Comparison of ENCODE assay signal across 10 mouse cellular contexts in genomic region chr2:85284626-85285025, GRCm38 (mm10). TPM values are rescaled to one million over a fixed set of nuclear protein-coding genes. Genes with fewer than 3 reads are reported as not detected.
DNase-seq lines count a peak whose midpoint lies in the region; ATAC-seq and TF ChIP-seq lines count a peak whose summit lies in the region.
"Had no signal": no experiment of that assay in that cellular context is flagged by ENCODE, and none has a peak within 500 bp of the region (broad histone marks: within the 10 kb centered on the region; RNA-seq: fewer than 3 reads in every experiment).

No protein-coding gene starts in this region.

- TF ChIP-seq EP300 in lung, postnatal 0 days (IDR thresholded peaks at IDR 0.05), result no peak

- H3K4me1 ChIP-seq in intestine, embryonic 14.5 days (replicated peaks; ENCODE audit: control insufficient read depth, insufficient read depth, low read length), result no peaks in the 10 kb centered on the region
- H3K4me1 ChIP-seq in intestine, embryonic 16.5 days (ENCODE audit: control insufficient read depth, insufficient read depth, low read length), result no peaks in the 10 kb centered on the region
- H3K4me1 ChIP-seq in hindbrain, embryonic 16.5 days (ENCODE audit: control insufficient read depth, insufficient read depth, low read depth, low read length), result peaks cover 4% of the 10 kb centered on the region; the same call in 1 of the 2 replicates
- H3K4me1 ChIP-seq in midbrain, embryonic 12.5 days, result no peaks in the 10 kb centered on the region
- no peaks in the 10 kb centered on the region for H3K4me1 ChIP-seq in lung, postnatal 0 days (ENCODE audit: insufficient read depth, low read depth, low read length)

- no peak overlapping the region for H3K9ac ChIP-seq in intestine, embryonic 14.5 days (ENCODE audit: low read length)
- no peak overlapping the region for H3K9ac ChIP-seq in intestine, embryonic 16.5 days (ENCODE audit: low read depth, low read length)
- H3K9ac ChIP-seq in hindbrain, embryonic 16.5 days (ENCODE audit: low read depth, low read length), result peak overlapping the region; percentile 18; the same call in 1 of the 2 replicates
- no peak overlapping the region for H3K9ac ChIP-seq in midbrain, embryonic 12.5 days (replicated peaks)
- H3K9ac ChIP-seq in lung, postnatal 0 days (replicated peaks; ENCODE audit: low read depth), result no peak overlapping the region
- H3K9ac ChIP-seq: liver, embryonic 14.5 days had no signal

- H3K27me3 ChIP-seq in intestine, embryonic 14.5 days (replicated peaks; ENCODE audit: control insufficient read depth, insufficient read depth, low read length), result no peaks in the 10 kb centered on the region
- H3K27me3 ChIP-seq in intestine, embryonic 16.5 days (replicated peaks; ENCODE audit: control insufficient read depth, insufficient read depth, low read length), result no peaks in the 10 kb centered on the region
- H3K27me3 ChIP-seq in hindbrain, embryonic 16.5 days (replicated peaks; ENCODE audit: control insufficient read depth, insufficient read depth, low read length), result no peaks in the 10 kb centered on the region
- no peaks in the 10 kb centered on the region for H3K27me3 ChIP-seq in midbrain, embryonic 12.5 days
- H3K27me3 ChIP-seq in lung, postnatal 0 days (replicated peaks; ENCODE audit: insufficient read depth, low read length), result no peaks in the 10 kb centered on the region

- no peak overlapping the region for H3K4me3 ChIP-seq in intestine, embryonic 14.5 days (ENCODE audit: low read depth, low read length)
- H3K4me3 ChIP-seq in intestine, embryonic 16.5 days (ENCODE audit: low read length), result no peak overlapping the region
- H3K4me3 ChIP-seq in hindbrain, embryonic 16.5 days (ENCODE audit: low read length), result no peak overlapping the region
- H3K4me3 ChIP-seq in midbrain, embryonic 12.5 days, result no peak overlapping the region
- H3K4me3 ChIP-seq in lung, postnatal 0 days (ENCODE audit: low read depth, low read length), result no peak overlapping the region

- peak overlapping the region; percentile 33; the same call in 1 of the 2 replicates for H3K27ac ChIP-seq in intestine, embryonic 14.5 days (ENCODE audit: low read depth)
- no peak overlapping the region for H3K27ac ChIP-seq in intestine, embryonic 16.5 days (ENCODE audit: low read length)
- peak overlapping the region; percentile 36 for H3K27ac ChIP-seq in hindbrain, embryonic 16.5 days (ENCODE audit: low read depth, low read length)
- H3K27ac ChIP-seq in midbrain, embryonic 12.5 days (replicated peaks), result 0 out of 2 replicates have a peak overlapping the region, but pooled peaks have one; percentile 25
- H3K27ac ChIP-seq in lung, postnatal 0 days (ENCODE audit: low read length), result no peak overlapping the region
- H3K27ac ChIP-seq: liver, embryonic 14.5 days had no signal

- intact Hi-C loops in gastrocnemius, postnatal 14 days (cut with DNase I; ENCODE audit: low total_unique reads), result no loop called here

- no peak for ATAC-seq in intestine, embryonic 14.5 days (replicated peaks; ENCODE audit: low FRiP score, low TSS enrichment, low read depth)
- ATAC-seq in intestine, embryonic 16.5 days, result no peak
- peak; percentile 90 for ATAC-seq in hindbrain, embryonic 16.5 days
- ATAC-seq in midbrain, embryonic 12.5 days (ENCODE audit: low FRiP score, low read depth), result peak; percentile 75
- no peak for ATAC-seq in lung, postnatal 0 days

- 28% methylated on average over 6 of the region's 6 CpGs for WGBS in intestine, embryonic 14.5 days
- WGBS in intestine, embryonic 16.5 days, result 26% methylated on average over 6 of the region's 6 CpGs
- 23% methylated on average over 6 of the region's 6 CpGs for WGBS in hindbrain, embryonic 16.5 days
- WGBS in midbrain, embryonic 12.5 days, result 31% methylated on average over 6 of the region's 6 CpGs
- WGBS in lung, postnatal 0 days, result 28% methylated on average over 6 of the region's 6 CpGs

- H3K4me2 ChIP-seq in intestine, embryonic 14.5 days (ENCODE audit: low read length), result no peak overlapping the region
- no peak overlapping the region for H3K4me2 ChIP-seq in intestine, embryonic 16.5 days (ENCODE audit: low read depth, low read length)
- H3K4me2 ChIP-seq in hindbrain, embryonic 16.5 days (ENCODE audit: low read length), result no peak overlapping the region
- no peak overlapping the region for H3K4me2 ChIP-seq in midbrain, embryonic 12.5 days (replicated peaks)
- H3K4me2 ChIP-seq in lung, postnatal 0 days (replicated peaks; ENCODE audit: low read depth, low read length), result no peak overlapping the region

- no peak for TF ChIP-seq CTCF in lung, postnatal 0 days (IDR thresholded peaks at IDR 0.05)

- no peaks in the 10 kb centered on the region for H3K36me3 ChIP-seq in intestine, embryonic 14.5 days (ENCODE audit: control insufficient read depth, insufficient read depth, low read length)
- no peaks in the 10 kb centered on the region for H3K36me3 ChIP-seq in intestine, embryonic 16.5 days (ENCODE audit: control insufficient read depth, insufficient read depth, low read length)
- no peaks in the 10 kb centered on the region for H3K36me3 ChIP-seq in hindbrain, embryonic 16.5 days (ENCODE audit: control insufficient read depth, insufficient read depth, low read length)
- no peaks in the 10 kb centered on the region for H3K36me3 ChIP-seq in midbrain, embryonic 12.5 days
- H3K36me3 ChIP-seq in lung, postnatal 0 days (ENCODE audit: insufficient read depth, low read length), result no peaks in the 10 kb centered on the region

- DNase-seq in intestine, embryonic 14.5 days (ENCODE audit: low spot score), result peak; percentile 51
- DNase-seq in frontal cortex, postnatal 10 days (ENCODE audit: low spot score in 2 of 2), result peak; percentile 48 to 53
- peak; percentile 95 for DNase-seq in telencephalon, adult 2 months (ENCODE audit: low read depth, low spot score)
- no peak for DNase-seq in lung, postnatal 0 days (ENCODE audit: low spot score)
- no peak for DNase-seq in gastrocnemius, postnatal 14 days

- no peaks in the 10 kb centered on the region for H3K9me3 ChIP-seq in intestine, embryonic 14.5 days (ENCODE audit: control insufficient read depth, low read length)
- H3K9me3 ChIP-seq in intestine, embryonic 16.5 days (ENCODE audit: control insufficient read depth, low read length), result no peaks in the 10 kb centered on the region
- no peaks in the 10 kb centered on the region for H3K9me3 ChIP-seq in hindbrain, embryonic 16.5 days (ENCODE audit: control insufficient read depth, low read length)
- H3K9me3 ChIP-seq in midbrain, embryonic 12.5 days, result no peaks in the 10 kb centered on the region
- no peaks in the 10 kb centered on the region for H3K9me3 ChIP-seq in lung, postnatal 0 days (ENCODE audit: low read length)

RNA-seq across cellular contexts. Expression of gene Olfr987, which starts 54.5 kb away (rescaled TPM):
- not detected in 2 replicates for polyA plus RNA-seq in intestine, embryonic 14.5 days (2014; fragmentation: Nextera tagmentation; extraction: Ambion mirVana)
- not detected in 2 replicates for polyA plus RNA-seq in intestine, embryonic 16.5 days (2015; fragmentation: Nextera tagmentation; extraction: Ambion mirVana)
- not detected in 2 replicates for polyA plus RNA-seq in hindbrain, embryonic 16.5 days (2015; fragmentation: Nextera tagmentation; extraction: Ambion mirVana)
- polyA plus RNA-seq in midbrain, embryonic 12.5 days (2016; fragmentation: Nextera tagmentation; extraction: Ambion mirVana), result not detected in 2 replicates
- polyA plus RNA-seq in lung, postnatal 0 days (2015; fragmentation: Nextera tagmentation; extraction: Ambion mirVana), result not detected in 2 replicates
- not detected for total RNA-seq in gastrocnemius, postnatal 14 days (2021)
- total RNA-seq: common myeloid progenitor, adult 5-6 weeks had no signal
- polyA plus RNA-seq: liver, embryonic 14.5 days had no signal

Comparison
In these comparisons a context has a peak if more than half of its experiments do, and no peak if none do; other contexts are left out.
1. H3K27ac ChIP-seq: peak in intestine, embryonic 14.5 days (single experiment), hindbrain, embryonic 16.5 days (single experiment) and midbrain, embryonic 12.5 days (single experiment); none in intestine, embryonic 16.5 days (single experiment) and lung, postnatal 0 days (single experiment).
2. ATAC-seq: peak in hindbrain, embryonic 16.5 days (single experiment) and midbrain, embryonic 12.5 days (single experiment); none in intestine, embryonic 14.5 days (single experiment), intestine, embryonic 16.5 days (single experiment) and lung, postnatal 0 days (single experiment).
3. DNase-seq: peak in intestine, embryonic 14.5 days (single experiment), frontal cortex, postnatal 10 days (2 of 2) and telencephalon, adult 2 months (single experiment); none in lung, postnatal 0 days (single experiment) and gastrocnemius, postnatal 14 days (single experiment).